Mouse (Mus musculus) hindbrain, embryonic 14.5 days (tissue): Measurements from ENCODE around the gene Vrtn. TPM values are rescaled to one million over a fixed set of nuclear protein-coding genes. Genes with fewer than 3 reads are reported as not detected.

Experiments
- polyA plus RNA-seq: library from polyadenylated mRNA; unstranded; fragments of >200 nt; fragmentation: Nextera tagmentation; extraction: Ambion mirVana; gene quantifications from 2 replicates; pipeline ENCODE4 v1.2.1, GENCODE M21; 2014

Vrtn gene
- polyA plus RNA-seq, 1 experiment from 2014 or later, result not detected

Other genes starting within 250 kb of the Vrtn start
- gene Entpd5, start 232.0 kb upstream of the Vrtn start, polyA plus RNA-seq, result 11.3 and 13.6 TPM in 2 replicates
- gene Bbof1, start 231.9 kb upstream of the Vrtn start, polyA plus RNA-seq, result 2.6 and 3.0 TPM in 2 replicates
- 22.0 and 23.8 TPM in 2 replicates for gene Rnf113a2, start 223.8 kb upstream of the Vrtn start, polyA plus RNA-seq
- 37.9 and 38.3 TPM in 2 replicates for gene Aldh6a1, start 190.0 kb upstream of the Vrtn start, polyA plus RNA-seq
- gene Lin52, start 189.6 kb upstream of the Vrtn start, polyA plus RNA-seq, result 30.4 and 34.3 TPM in 2 replicates
- gene Vsx2, start 71.3 kb upstream of the Vrtn start, polyA plus RNA-seq, result 4.8 and 5.0 TPM in 2 replicates
- gene Abcd4, start 23.6 kb upstream of the Vrtn start, polyA plus RNA-seq, result 9.5 and 9.9 TPM in 2 replicates
- 11.1 and 13.6 TPM in 2 replicates for gene Syndig1l, start 57.8 kb downstream of the Vrtn start, polyA plus RNA-seq
- 51.6 and 54.3 TPM in 2 replicates for gene Npc2, start 132.1 kb downstream of the Vrtn start, polyA plus RNA-seq
- 127 and 132 TPM in 2 replicates for gene Isca2, start 132.2 kb downstream of the Vrtn start, polyA plus RNA-seq
- 0.07 and 0.14 TPM in 2 replicates for gene Ltbp2, start 235.5 kb downstream of the Vrtn start, polyA plus RNA-seq